Mouse (Mus musculus) heart, postnatal 36 days (tissue): ENCODE measurements around the gene Hoxa10. TPM values are rescaled to one million over a fixed set of nuclear protein-coding genes. Genes with fewer than 3 reads are reported as not detected.

Source experiments
- DNase-seq, 2 experiments: peaks; one replicate each; pipeline ENCODE4 v3.0.0; 2021 to 2022
- intact Hi-C: fragments of 180-260 bp; cut with DNase I; formaldehyde crosslinking; loops from one replicate; pipeline ENCODE4 v1.15.1; 2025
- total RNA-seq, 2 experiments: library from RNA; stranded (reverse); gene quantifications; 2 replicates each; pipeline ENCODE4 v1.2.3; 2021

Gene Hoxa10
- total RNA-seq, 2 experiments from 2014 or later: not detected

DNA sequence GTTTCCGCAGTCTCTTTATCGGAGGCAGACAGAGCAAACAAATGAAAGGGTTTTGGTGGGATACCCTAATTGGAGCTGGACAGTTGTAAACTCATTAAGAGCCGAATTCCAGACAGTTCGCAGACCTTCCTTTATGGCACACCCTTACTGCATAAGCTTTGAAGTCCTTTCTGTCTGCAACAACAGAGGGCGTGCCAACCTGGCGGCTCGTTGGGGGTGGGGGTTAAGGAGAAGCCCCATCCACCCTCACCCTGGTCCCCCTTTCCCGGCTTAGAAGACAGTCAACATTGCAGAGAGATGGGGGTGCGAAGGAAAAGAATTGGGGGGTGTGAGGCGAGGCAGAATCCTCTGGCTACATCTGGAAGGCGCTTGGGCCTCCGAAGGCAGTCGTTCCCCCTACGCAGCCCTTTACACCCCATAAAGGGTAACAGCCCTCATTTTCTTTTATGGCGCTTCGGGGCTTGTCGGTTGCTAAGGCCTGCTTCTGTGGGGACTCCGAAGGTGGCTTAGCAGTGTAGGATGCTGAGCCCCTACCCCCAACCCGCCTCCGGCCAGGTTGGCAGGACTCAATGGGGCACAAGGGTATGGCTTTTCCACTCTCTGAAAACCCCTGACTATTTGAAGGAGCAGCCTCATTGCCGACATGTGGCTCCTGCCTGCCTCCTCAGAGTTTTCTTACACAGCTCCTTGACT is 18.5 kb downstream of the Hoxa10 start:
- intact Hi-C loops: loop anchor here (2.0 to 5.0 kb wide), 2 partner anchors 350 to 635 kb away; no protein-coding TSS in a partner anchor
- DNase-seq: no peak

DNA sequence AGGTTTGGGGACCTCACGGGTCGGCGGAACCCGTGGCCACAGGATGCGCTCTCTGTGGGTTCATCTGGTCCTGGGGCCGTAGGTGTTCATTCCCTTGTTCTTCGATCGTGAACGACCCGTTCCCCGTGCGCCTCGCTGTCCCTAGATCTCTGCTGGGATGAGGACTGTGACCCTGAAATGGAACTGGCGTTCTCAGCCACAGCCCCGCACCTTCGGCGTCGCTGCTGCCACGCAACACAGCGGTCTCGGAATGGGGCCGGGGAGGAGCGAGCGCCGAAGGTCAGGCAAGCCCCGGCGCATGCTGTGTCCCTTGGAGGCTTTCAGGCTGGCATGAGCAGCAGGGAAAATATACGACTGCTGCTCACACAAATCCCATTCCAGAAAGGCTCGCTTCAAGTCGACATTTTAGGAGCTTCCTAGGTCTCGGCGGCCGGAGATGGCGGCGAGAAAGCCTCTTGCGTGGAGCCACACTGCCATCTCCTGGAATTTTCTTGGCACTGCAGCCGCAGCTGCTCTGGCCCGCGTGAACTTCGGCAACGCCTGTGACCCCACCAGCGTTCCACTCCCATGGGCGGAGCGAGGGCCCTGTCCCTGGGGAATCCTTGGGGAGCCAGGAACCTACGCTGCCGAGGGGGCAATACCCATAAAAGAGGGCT is 19.2 kb downstream of the Hoxa10 start, which contains the start of gene Hoxa7:
Hoxa7 (minus strand) TSS at position 518 of the 656 bp plus-strand sequence.
- intact Hi-C loops: loop anchor here (2.0 to 5.0 kb wide), 2 partner anchors 349 to 635 kb away; no protein-coding TSS in a partner anchor
- DNase-seq: peak; percentile 90 to 91

DNA sequence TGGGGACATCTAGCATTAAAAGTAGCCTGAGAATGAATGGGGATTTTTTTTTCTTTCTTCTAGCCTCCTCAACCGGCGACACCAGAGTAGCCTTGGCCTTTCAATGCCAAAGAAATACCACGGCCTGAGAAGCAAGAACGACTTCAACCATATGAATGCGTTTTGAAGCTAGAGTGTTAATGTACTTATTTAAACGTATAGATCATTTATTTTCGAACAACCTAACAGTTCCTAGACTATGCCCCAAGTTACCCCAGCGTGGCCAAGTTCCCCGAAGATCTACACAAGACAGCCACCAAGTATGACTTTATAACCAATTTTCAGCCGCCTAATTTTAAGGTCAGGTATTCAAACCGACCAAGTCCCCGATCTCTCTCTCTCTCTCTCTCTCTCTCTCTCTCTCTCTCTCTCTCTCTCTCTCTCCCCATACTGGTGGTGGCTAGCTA is 19.8 kb downstream of the Hoxa10 start:
- intact Hi-C loops: loop anchor here (2.0 to 5.0 kb wide), 2 partner anchors 349 to 634 kb away; no protein-coding TSS in a partner anchor
- DNase-seq: no peak

DNA sequence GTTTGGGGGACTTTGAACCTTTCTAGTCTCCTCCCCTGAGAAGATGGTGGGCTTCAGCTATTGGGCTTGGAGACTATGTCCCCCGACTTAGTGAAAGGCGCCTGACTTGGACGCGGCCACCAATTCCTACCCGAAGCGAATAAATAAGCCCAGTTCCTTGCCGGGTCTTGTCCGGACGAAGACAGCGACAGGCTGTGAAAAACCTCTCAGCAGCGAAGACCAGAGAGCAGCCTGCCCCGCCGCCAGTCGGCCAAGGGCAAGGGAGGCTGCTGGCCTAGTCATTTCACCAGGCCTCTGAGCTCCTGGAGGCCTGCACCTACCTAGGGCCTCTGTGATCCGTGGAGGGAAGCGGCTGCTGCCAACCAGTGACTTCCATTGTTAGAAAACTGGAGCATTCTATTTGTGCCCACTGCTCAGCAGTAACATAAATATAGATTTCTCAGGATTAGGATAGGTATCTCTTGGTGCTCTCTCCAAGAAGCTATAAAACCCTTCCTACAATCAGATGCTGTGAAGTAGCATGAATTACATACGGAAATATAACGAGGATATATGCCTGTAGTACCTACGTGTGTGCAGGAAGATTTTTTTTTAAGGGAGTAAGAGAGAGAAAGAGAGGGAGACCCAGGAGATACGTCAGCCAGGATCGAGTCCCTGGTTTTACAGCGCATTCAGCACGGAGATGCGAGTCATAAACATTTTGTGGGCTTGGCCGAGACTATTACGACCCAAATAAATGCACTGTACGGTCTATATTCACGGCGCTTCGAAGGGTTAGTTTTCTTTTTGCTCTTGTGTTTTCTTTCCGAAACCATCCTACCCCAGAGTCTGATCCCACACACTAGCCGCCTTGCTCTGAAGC is 20.4 kb downstream of the Hoxa10 start:
- no peak for DNase-seq
- intact Hi-C loops: loop anchor here (2.0 to 5.0 kb wide), 2 partner anchors 348 to 633 kb away; no protein-coding TSS in a partner anchor

DNA sequence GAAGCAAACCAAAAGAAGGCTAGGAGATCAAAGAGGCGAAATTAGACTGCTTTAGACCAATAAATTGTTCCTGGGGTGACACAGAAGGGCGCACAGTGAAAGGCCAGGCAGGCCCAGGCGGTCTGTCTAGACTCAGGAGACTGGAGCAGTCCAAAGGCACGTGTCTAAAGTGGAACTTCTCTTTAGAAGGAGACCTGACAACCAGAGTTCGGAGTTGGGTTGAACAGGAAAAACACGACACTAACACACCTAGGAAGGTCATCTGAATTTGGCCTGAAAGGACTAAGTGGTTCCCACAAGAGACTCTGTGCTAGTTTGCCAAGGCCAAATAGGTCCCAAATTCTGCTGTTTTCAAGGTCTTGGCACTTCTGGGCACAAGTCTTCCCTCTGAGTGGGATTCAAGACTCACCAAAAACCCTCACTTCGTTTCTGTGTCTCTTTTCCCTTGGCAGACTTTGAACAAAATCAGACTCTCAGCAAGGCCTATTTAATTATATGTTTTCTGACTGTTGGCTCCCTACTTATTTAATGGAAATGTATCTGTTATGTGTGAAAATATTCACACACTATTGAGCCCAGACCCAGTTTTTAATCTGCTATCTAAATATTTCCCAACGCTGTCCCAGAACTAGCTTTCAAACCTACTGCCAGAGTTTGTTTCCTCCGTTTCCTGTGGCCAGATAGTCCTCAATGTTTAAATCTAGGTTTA is 21.3 kb downstream of the Hoxa10 start:
- no peak for DNase-seq
- intact Hi-C loops: loop anchor here (5.0 kb wide), 2 partner anchors 837 to 1042 kb away; no protein-coding TSS in a partner anchor

DNA sequence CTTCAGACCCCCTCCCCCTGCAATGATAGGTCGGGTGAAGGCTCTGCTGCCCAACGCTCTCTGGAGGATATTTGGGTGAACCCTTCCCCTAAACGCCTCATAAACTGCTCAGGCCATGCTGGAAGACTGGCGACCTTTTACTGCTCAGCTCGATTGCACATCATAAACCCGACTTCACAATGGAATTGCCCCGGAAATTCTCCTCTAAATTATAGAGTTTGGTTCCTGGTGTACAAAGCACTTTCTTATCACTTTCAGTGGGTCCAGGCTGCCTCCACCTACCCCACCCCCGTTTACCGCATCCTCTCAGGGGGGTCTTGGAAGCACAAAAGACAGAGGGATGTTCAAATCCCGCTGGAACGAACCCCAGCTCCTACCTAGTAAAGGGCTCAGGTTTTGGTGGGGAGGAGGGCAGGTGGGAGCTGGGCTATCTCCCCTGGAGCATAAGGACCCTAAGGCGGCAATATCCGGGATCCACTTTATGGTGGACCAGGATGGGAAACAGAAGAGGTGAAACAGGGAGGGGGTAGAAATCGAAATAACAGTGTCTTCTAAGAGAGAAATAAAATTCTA is 21.9 kb downstream of the Hoxa10 start:
- peak in 1 of 2 experiments; percentile 2 for DNase-seq
- intact Hi-C loops: loop anchor here (5.0 kb wide), 2 partner anchors 836 to 1041 kb away; no protein-coding TSS in a partner anchor

DNA sequence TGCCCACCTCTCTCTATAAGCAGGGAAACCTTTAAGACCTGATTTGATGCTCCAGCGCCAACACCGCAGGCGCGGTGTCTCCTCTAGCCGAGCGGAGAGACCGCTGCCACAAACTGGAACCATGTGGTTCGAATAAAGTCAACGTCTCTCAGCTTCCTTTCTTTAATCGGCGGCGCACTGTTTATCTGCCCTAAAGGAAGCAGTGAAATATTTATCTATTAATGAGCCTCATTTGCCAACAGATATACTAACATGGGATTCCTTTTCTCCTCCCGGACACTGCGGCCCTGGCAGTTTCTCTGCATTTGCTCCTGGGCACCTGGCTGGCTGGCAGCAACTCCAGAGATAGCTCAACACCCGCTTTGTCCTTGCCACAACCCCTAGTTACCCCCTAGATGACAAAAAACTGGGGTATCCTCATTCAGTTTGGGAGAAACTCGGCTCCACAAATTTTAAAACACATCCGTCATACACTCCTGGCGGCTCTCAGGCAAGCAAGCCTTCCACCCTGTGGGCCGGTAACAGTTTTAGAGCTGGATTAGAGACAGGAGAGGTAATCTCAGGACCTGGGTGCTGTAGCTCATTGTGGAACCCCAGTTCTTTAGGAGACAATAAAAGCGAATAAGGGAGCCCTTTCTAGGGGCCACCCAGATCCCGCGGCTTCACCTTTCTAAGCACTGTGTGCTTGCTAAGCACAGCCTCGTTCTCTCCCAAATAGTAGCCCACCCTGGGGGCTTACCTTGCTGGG is 22.6 kb downstream of the Hoxa10 start:
- peak in 1 of 2 experiments; percentile 7 for DNase-seq
- intact Hi-C loops: loop anchor here (5.0 kb wide), 2 partner anchors 836 to 1041 kb away; no protein-coding TSS in a partner anchor

DNA sequence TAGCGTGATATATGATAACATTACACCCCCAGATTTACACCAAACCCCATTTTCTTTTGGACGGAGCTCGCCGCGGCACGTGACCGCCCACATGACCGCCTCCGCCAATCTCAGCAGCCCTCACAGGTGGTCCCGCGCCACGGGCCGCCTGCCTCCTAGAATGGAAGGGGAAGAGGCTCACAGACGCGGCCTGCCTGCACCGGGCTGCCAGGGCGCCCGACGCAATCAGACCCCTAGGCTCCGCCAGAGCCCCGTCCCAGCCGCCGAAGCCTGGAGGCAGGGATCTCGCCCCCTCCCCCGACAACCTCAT is 23.2 kb downstream of the Hoxa10 start:
- no peak for DNase-seq
- intact Hi-C loops: loop anchor here (5.0 kb wide), 2 partner anchors 835 to 1040 kb away; no protein-coding TSS in a partner anchor

DNA sequence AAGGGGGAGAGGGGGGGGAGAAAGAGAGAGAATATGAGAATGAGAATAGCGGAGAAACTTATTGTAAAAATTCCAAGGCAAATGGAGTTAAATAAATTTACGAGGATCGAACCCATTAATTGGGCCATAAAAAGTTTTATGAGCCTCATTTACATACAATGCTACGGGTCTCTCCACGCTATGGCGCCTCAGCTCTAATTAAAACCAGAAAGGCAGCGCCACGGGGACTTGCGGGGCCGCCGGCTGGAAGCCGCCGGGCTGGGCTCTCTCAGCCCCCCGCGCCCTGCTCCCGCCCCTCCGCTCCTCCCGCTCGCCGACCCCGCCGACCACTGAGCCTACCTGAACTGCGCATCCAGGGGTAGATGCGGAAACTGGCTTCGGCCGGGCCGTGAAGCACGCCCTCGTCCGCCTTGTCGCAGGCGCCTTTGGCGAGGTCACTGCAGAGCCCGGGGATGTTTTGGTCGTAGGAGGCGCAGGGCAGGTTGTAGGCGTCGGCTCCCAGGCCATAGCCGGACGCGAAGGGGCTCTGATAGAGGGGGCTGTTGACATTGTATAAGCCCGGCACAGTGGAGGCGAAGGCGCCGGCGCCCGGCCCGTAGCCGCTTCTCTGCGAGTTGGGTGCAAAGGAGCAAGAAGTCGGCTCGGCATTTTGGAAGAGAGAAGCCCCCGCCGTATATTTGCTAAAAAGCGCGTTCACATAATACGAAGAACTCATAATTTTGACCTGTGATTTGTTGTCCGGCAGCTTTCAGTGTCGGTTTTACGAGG is 23.8 kb downstream of the Hoxa10 start:
- DNase-seq: peak in 1 of 2 experiments; percentile 24
- intact Hi-C loops: loop anchor here (5.0 kb wide), 2 partner anchors 835 to 1040 kb away; no protein-coding TSS in a partner anchor

DNA sequence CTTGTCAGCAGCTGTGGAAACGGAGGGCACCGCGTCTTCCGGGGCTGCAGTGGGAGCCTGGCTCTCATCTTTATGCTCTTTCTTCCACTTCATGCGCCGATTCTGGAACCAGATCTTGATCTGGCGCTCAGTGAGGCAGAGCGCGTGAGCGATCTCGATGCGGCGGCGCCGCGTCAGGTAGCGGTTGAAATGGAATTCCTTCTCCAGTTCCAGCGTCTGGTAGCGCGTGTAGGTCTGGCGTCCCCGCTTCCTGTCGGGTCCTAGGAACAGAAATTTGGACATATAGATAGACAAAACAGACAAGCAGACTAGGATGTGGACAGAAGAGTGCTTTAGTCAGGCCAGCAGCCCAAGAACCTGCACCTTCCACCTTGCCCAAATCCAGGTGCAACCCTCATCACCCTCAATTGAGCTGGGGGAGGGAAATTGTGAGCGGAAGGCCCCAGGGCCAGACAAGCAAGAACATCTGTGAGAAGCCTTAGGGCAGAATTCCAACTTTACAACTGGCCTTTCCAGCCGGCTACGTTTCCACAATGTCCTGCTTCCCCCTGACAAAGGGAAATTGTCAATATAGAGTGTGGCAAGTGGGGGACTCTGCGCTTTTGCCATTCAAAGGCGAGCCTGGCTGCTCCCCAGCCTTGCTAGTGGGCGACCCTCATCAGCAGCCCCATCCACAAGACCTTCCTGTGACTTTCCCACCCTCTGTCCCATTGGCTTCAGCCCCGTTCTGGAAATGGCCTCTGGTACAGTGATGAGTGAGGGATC is 24.7 kb downstream of the Hoxa10 start:
- DNase-seq: no peak
- intact Hi-C loops: loop anchor here (5.0 kb wide), 2 partner anchors 834 to 1039 kb away; no protein-coding TSS in a partner anchor

DNA sequence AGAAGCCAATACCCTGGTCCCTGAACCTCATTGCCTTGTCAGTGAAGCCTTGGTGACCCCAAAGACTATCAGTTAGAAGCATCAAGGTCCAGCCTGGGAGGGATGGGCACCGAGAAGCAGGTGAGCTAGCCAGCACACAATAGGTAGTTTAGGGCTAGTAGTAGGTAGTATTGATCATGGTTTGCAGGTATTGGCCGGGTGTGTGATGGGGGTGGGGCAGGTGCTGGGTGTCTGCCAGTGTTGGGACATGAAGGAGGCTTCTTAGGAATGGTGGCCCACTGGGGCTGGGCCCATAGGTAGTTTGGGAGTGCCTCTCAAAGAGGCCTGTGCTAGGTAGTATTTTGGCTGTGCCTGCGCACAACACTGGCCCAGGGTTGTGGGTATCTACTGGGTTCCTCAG is 25.6 kb downstream of the Hoxa10 start:
- intact Hi-C loops: loop anchor here (5.0 kb wide), 2 partner anchors 833 to 1038 kb away; no protein-coding TSS in a partner anchor
- DNase-seq: no peak

DNA sequence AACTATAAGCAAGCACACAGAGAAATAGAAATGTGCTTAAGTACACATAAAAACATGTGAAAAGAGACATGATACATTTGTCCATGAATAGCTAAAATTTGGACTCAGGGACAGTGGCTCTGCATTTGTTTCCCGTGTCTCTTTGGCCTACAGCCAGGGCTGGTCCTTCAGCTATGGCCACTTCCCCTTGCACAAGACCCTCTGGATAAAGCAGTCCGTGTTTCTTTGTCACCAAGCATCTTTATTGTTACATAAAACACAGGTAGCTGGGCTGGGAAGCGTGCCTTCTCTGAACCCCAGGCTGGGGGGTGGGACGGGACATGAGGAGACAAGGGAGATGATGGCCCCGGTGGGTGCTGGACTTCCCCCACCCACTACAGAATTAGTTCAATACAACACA is 26.4 kb downstream of the Hoxa10 start:
- no peak for DNase-seq
- intact Hi-C loops: no loop called here

DNA sequence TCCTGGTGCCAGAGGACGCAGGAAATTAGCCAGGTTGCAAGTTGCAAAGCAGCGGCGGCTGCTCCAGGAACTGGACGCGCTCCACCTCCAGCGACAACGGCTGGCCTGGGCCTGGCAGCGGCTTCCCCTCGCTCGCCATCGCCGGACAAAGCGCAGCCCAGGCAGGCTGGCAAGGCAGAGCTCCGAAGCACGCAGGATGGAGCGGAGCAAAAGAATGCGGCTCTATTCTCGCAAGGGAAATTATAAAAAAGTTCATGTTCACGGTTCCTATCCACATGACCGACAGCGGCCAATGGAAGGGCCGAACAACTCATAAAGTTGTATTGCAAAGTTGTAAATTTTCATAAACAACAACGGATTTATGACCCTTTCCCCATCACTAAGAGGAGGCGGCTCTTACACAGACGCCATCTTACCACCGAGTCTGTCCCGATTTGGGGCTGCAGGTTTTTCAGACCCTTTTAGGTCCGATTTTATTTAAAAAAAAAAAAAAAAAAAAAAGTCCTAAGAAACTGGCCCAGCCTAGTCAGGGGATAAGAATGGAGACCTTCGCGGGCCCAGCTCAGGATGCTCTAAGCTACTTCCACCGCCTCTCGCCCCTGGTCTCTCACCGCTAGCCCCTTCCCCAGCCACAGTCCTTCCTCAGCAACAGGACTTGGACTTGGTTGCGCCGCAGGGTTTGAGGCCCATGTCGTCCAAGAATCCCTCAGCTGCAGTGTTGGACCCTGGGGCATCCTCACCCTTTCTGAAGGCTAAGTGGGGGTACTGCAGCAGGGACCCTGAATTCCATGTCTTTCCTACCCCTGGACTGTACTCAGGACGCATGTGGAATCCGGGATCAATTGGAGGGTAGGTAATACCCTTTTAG is 27.3 kb downstream of the Hoxa10 start, which contains the start of the genes Hoxa3 and Gm28308:
Hoxa3 (minus strand) TSS at position 218 of the 868 bp plus-strand sequence.
Gm28308 (minus strand) TSS at position 221 of the 868 bp plus-strand sequence.
- intact Hi-C loops: no loop called here
- peak in 1 of 2 experiments; percentile 55 for DNase-seq

DNA sequence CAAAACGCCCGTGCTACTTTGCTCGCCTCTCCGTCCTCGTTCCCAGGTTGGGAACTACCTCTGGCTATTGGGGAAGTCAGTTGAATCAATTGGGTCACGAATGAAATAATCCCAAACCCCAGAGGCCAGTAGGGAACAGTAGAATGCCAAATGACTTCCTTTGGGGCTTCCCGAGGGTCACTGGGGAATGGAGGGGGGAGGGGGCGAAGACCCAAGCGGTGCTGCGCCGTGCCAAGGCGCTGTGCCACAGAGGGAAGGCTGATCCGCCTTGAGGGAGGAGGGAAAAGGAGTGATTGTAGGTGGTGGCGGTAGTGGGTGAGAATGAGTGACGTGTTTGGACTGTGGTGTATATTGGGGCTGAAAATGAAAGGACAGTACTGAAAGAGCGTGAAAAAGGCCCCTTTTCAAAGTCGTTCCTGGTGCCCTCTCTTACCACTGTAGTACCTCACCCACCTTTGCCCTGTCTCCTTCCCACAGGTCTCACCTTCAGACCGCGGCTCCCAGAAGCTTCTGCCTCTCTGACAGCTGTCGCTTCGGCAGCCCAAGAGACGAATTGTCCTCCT is 28.0 kb downstream of the Hoxa10 start:
- DNase-seq: no peak
- intact Hi-C loops: no loop called here

DNA sequence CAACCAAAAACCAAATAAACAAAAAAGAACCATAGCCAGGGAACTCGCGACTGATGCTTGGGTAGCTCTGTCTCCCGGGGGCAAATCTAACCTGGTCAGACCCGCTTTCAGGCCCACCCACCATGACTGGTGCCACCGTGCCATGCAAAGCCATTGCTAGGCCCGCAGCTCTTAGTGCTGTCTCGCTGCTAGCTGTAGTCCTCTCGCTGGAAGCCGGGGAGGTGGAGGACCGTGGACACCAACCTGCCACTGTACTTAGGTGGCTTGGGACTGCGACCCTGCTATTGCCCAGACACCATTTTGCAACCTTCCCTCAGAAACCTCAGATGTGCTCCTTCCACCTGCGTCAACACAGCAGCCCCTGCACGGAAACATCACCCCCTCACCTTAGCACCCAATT is 28.7 kb downstream of the Hoxa10 start:
- intact Hi-C loops: no loop called here
- DNase-seq: no peak
